Mouse (Mus musculus) bone marrow, adult 2 months (tissue): ENCODE results near the gene Ptprg.

Experiments
- CTCF ChIP-seq: fragments of 200-500 bp; IDR thresholded peaks from 2 replicates; pipeline ENCODE4 v1.5.1; 2011; ENCODE audit warnings: low read length, control low read depth; ENCODE audit not compliant: control insufficient read depth, insufficient read depth
- POLR2A ChIP-seq: fragments of 200-500 bp; IDR thresholded peaks from 2 replicates; pipeline ENCODE4 v1.6.1; 2011; ENCODE audit warnings: low read depth, mild to moderate bottlenecking, control low read depth, low read length, borderline replicate concordance; ENCODE audit not compliant: control insufficient read depth

GRCm38 (mm10) chr14:11613146-11613545, 59.8 kb downstream of the Ptprg start:
- TF ChIP-seq CTCF, result no peak
- no peak for TF ChIP-seq POLR2A
